Mouse (Mus musculus): ENCODE measurements around the gene Tnfsfm13. TPM values are rescaled to one million over a fixed set of nuclear protein-coding genes. Genes with fewer than 3 reads are reported as not detected.

Tnfsfm13 gene
- polyA plus RNA-seq, 1 experiment = 12.7 TPM

- Histone ChIP-seq H3K4me1 (ENCODE audit: control insufficient read depth, insufficient read depth, low read length) (peaks cover 6% of the 10 kb centered on the region; the same call in 1 of the 2 replicates), H3K4me3 (replicated peaks; ENCODE audit: extremely low read depth, low read depth, low read length) (no peak overlapping the region)
- TF ChIP-seq CTCF (IDR thresholded peaks at IDR 0.05; ENCODE audit: insufficient read depth, low read length) (no peak), POLR2A (IDR thresholded peaks at IDR 0.05; ENCODE audit: borderline replicate concordance, extremely low read depth, low read depth, low read length) (no peak)
- DNase-seq = no peak
- WGBS = 59% methylated on average over 11 of the region's 11 CpGs
Measured at GRCm38 (mm10) chr11:69693421-69693965, 2.4 kb downstream of the Tnfsfm13 start.

GRCm38 (mm10) chr11:69692863-69693262, 3.0 kb downstream of the Tnfsfm13 start:
- H3K4me3 ChIP-seq (replicated peaks; ENCODE audit: extremely low read depth, low read depth, low read length) = no peak overlapping the region
- WGBS = 87% methylated on average over 6 of the region's 6 CpGs
- peaks cover 6% of the 10 kb centered on the region; the same call in 1 of the 2 replicates for H3K4me1 ChIP-seq (ENCODE audit: control insufficient read depth, insufficient read depth, low read length)
- TF ChIP-seq POLR2A (IDR thresholded peaks at IDR 0.05; ENCODE audit: borderline replicate concordance, extremely low read depth, low read depth, low read length) = no peak
- no peak for TF ChIP-seq CTCF (IDR thresholded peaks at IDR 0.05; ENCODE audit: insufficient read depth, low read length)
- no peak for DNase-seq

- DNase-seq = no peak
- TF ChIP-seq CTCF (IDR thresholded peaks at IDR 0.05; ENCODE audit: insufficient read depth, low read length) = no peak
- no peak for TF ChIP-seq POLR2A (IDR thresholded peaks at IDR 0.05; ENCODE audit: borderline replicate concordance, extremely low read depth, low read depth, low read length)
- WGBS = 73% methylated on average over 9 of the region's 9 CpGs
Measured at GRCm38 (mm10) chr11:69692196-69692811, 3.6 kb downstream of the Tnfsfm13 start.

GRCm38 (mm10) chr11:69689891-69690290, 6.0 kb downstream of the Tnfsfm13 start:
- WGBS = 90% methylated on average over 1 of the region's 1 CpGs
- peaks cover 23% of the 10 kb centered on the region for H3K4me1 ChIP-seq (ENCODE audit: control insufficient read depth, insufficient read depth, low read length)
- no peak overlapping the region for H3K4me3 ChIP-seq (replicated peaks; ENCODE audit: extremely low read depth, low read depth, low read length)
- DNase-seq = no peak
- TF ChIP-seq CTCF (IDR thresholded peaks at IDR 0.05; ENCODE audit: insufficient read depth, low read length) (no peak), POLR2A (IDR thresholded peaks at IDR 0.05; ENCODE audit: borderline replicate concordance, extremely low read depth, low read depth, low read length) (no peak)

More at GRCm38 (mm10) chr11:69692196-69692811, 3.6 kb downstream of the Tnfsfm13 start:
- Histone ChIP-seq H3K4me1 (ENCODE audit: control insufficient read depth, insufficient read depth, low read length) (peaks cover 6% of the 10 kb centered on the region; the same call in 1 of the 2 replicates), H3K4me3 (replicated peaks; ENCODE audit: extremely low read depth, low read depth, low read length) (no peak overlapping the region)

GRCm38 (mm10) chr11:69687061-69687460, 8.8 kb downstream of the Tnfsfm13 start:
- H3K4me3 ChIP-seq (replicated peaks; ENCODE audit: extremely low read depth, low read depth, low read length) = no peak overlapping the region
- WGBS = 56% methylated on average over 5 of the region's 5 CpGs

DNA sequence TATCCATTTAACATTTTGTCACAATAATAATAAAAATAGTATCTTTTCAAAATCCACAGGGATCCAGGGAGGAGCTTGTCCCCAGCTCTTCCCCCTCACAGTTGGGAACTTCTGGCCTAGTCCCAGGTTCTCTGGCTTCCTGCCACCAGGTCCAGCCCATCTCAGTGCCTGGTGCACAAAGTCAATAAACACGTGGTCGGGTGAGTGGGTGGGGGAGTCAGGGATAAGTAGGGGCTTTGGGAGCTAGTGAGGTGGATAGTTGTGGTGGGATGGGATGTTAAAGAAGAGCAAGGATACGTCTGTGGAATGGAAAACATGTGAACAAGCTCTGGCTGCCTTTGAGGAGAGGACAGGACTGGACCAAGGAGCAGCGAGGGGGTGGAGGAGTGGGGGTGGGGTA, 9.5 kb downstream of the Tnfsfm13 start:
- TF ChIP-seq CTCF (IDR thresholded peaks at IDR 0.05; ENCODE audit: insufficient read depth, low read length) (no peak), POLR2A (IDR thresholded peaks at IDR 0.05; ENCODE audit: borderline replicate concordance, extremely low read depth, low read depth, low read length) (peak; percentile 37; the same call in 1 of the 2 replicates)
- 8% methylated on average over 4 of the region's 4 CpGs for WGBS
- H3K4me1 ChIP-seq (ENCODE audit: control insufficient read depth, insufficient read depth, low read length) = peaks cover 29% of the 10 kb centered on the region
- no peak overlapping the region for H3K4me3 ChIP-seq (replicated peaks; ENCODE audit: extremely low read depth, low read depth, low read length)
- peak; percentile 80 for DNase-seq

More at GRCm38 (mm10) chr11:69687061-69687460, 8.8 kb downstream of the Tnfsfm13 start:
- TF ChIP-seq CTCF (IDR thresholded peaks at IDR 0.05; ENCODE audit: insufficient read depth, low read length) (no peak), POLR2A (IDR thresholded peaks at IDR 0.05; ENCODE audit: borderline replicate concordance, extremely low read depth, low read depth, low read length) (no peak)
- no peak for DNase-seq
- peaks cover 29% of the 10 kb centered on the region for H3K4me1 ChIP-seq (ENCODE audit: control insufficient read depth, insufficient read depth, low read length)

- H3K4me3 ChIP-seq (replicated peaks; ENCODE audit: extremely low read depth, low read depth, low read length) = peak within 1 kb of the TSS; percentile 60
- 14% methylated on average over 10 of the region's 10 CpGs for WGBS
- peak; percentile 96; the same call in 1 of the 2 replicates for TF ChIP-seq POLR2A (IDR thresholded peaks at IDR 0.05; ENCODE audit: borderline replicate concordance, extremely low read depth, low read depth, low read length)
- no peak for TF ChIP-seq CTCF (IDR thresholded peaks at IDR 0.05; ENCODE audit: insufficient read depth, low read length)
- H3K4me1 ChIP-seq (ENCODE audit: control insufficient read depth, insufficient read depth, low read length) = peaks cover 29% of the 10 kb centered on the region
- DNase-seq = peak; percentile 82
Measured at GRCm38 (mm10) chr11:69685526-69686148, 10.3 kb downstream of the Tnfsfm13 start, which contains the start of gene Tnfsf13. Gene Tnfsf13, minus strand, starts transcription at chr11:69685784.

DNA sequence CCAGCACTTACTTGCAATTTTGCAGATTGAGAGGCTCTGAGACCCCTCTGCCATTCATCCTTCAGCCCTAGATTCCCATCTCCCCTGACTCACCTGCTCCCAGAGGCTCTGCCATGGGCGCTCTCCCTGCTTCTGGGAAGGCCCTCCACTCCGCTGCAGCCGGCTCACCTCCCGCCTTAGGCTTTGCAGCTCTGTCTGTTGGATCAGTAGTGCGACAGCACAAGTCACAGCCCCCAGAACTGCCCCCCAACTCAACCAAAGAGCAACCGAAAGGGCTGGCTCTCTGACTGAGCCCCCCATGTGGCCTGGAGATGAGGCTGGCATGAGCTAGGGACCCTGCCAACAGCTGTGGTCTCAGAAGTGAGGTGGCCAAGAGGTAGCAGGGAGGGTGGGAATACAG, 11.0 kb downstream of the Tnfsfm13 start:
- H3K4me3 ChIP-seq (replicated peaks; ENCODE audit: extremely low read depth, low read depth, low read length) = peak overlapping the region; percentile 31

GRCm38 (mm10) chr11:69684128-69684745, 11.7 kb downstream of the Tnfsfm13 start:
- peak; percentile 58 for DNase-seq
- H3K4me3 ChIP-seq (replicated peaks; ENCODE audit: extremely low read depth, low read depth, low read length) = peak overlapping the region; percentile 48
- TF ChIP-seq POLR2A (IDR thresholded peaks at IDR 0.05; ENCODE audit: borderline replicate concordance, extremely low read depth, low read depth, low read length) (no peak; the same call in 1 of the 2 replicates), CTCF (IDR thresholded peaks at IDR 0.05; ENCODE audit: insufficient read depth, low read length) (no peak)
- WGBS = 68% methylated on average over 12 of the region's 12 CpGs
- H3K4me1 ChIP-seq (ENCODE audit: control insufficient read depth, insufficient read depth, low read length) = peaks cover 26% of the 10 kb centered on the region

More for the DNA sequence above, 11.0 kb downstream of the Tnfsfm13 start:
- peaks cover 28% of the 10 kb centered on the region for H3K4me1 ChIP-seq (ENCODE audit: control insufficient read depth, insufficient read depth, low read length)
- TF ChIP-seq POLR2A (IDR thresholded peaks at IDR 0.05; ENCODE audit: borderline replicate concordance, extremely low read depth, low read depth, low read length) (no peak), CTCF (IDR thresholded peaks at IDR 0.05; ENCODE audit: insufficient read depth, low read length) (no peak)
- 71% methylated on average over 6 of the region's 6 CpGs for WGBS
- no peak for DNase-seq

Measured in lung, adult 2 months (tissue).